Mouse (Mus musculus): ENCODE measurements around the gene Odf4.
"Not testable (repeated sequence)": the region's sequence is repeated elsewhere in the genome, so short reads cannot be mapped to it uniquely, and the experiment has no call there.

Odf4 gene

GRCm38 (mm10) chr11:68926981-68927380, at the start of gene Odf4:
TSS of gene Odf4 (minus strand) at chr11:68927081.
- DNase-seq (ENCODE audit: extremely low spot score, low spot score) = no peak

GRCm38 (mm10) chr11:68975601-68976000, 48.7 kb upstream of the Odf4 start:
- DNase-seq (ENCODE audit: extremely low spot score, low spot score) = no peak

GRCm38 (mm10) chr11:68975085-68975484, 48.2 kb upstream of the Odf4 start, which contains the start of gene Rangrf:
TSS of gene Rangrf (minus strand) at chr11:68975185.
- no peak for DNase-seq (ENCODE audit: extremely low spot score, low spot score)

- DNase-seq (ENCODE audit: extremely low spot score, low spot score) = no peak
Measured at GRCm38 (mm10) chr11:68974059-68974450, 47.2 kb upstream of the Odf4 start.

GRCm38 (mm10) chr11:68973250-68974058, 46.6 kb upstream of the Odf4 start:
- DNase-seq (ENCODE audit: extremely low spot score, low spot score) = peak; percentile 87

- no peak for DNase-seq (ENCODE audit: extremely low spot score, low spot score)
Measured at GRCm38 (mm10) chr11:68970232-68970631, 43.4 kb upstream of the Odf4 start.

GRCm38 (mm10) chr11:68968752-68969151, 41.9 kb upstream of the Odf4 start:
- no peak for DNase-seq (ENCODE audit: extremely low spot score, low spot score)

GRCm38 (mm10) chr11:68967337-68968282, 40.7 kb upstream of the Odf4 start, which contains the start of gene Slc25a35:
TSS of gene Slc25a35 (plus strand) at chr11:68968131.
- peak; percentile 88 for DNase-seq (ENCODE audit: extremely low spot score, low spot score)

GRCm38 (mm10) chr11:68966554-68966953, 39.7 kb upstream of the Odf4 start:
- no peak for DNase-seq (ENCODE audit: extremely low spot score, low spot score)

GRCm38 (mm10) chr11:68965845-68966244, 39.0 kb upstream of the Odf4 start:
- no peak for DNase-seq (ENCODE audit: extremely low spot score, low spot score)

GRCm38 (mm10) chr11:68965050-68965449, 38.2 kb upstream of the Odf4 start:
- no peak for DNase-seq (ENCODE audit: extremely low spot score, low spot score)

GRCm38 (mm10) chr11:68963405-68963804, 36.5 kb upstream of the Odf4 start:
- no peak for DNase-seq (ENCODE audit: extremely low spot score, low spot score)

- not testable (repeated sequence) for DNase-seq (ENCODE audit: extremely low spot score, low spot score)
Measured at GRCm38 (mm10) chr11:68962159-68962558, 35.3 kb upstream of the Odf4 start.

- no peak for DNase-seq (ENCODE audit: extremely low spot score, low spot score)
Measured at GRCm38 (mm10) chr11:68961596-68961995, 34.7 kb upstream of the Odf4 start.

GRCm38 (mm10) chr11:68957971-68958370, 31.1 kb upstream of the Odf4 start:
- no peak for DNase-seq (ENCODE audit: extremely low spot score, low spot score)

GRCm38 (mm10) chr11:68957308-68957707, 30.4 kb upstream of the Odf4 start, which contains the start of gene Arhgef15:
TSS of gene Arhgef15 (minus strand) at chr11:68957480.
- DNase-seq (ENCODE audit: extremely low spot score, low spot score) = no peak

GRCm38 (mm10) chr11:68956697-68957096, 29.8 kb upstream of the Odf4 start:
- no peak for DNase-seq (ENCODE audit: extremely low spot score, low spot score)

- DNase-seq (ENCODE audit: extremely low spot score, low spot score) = no peak
Measured at GRCm38 (mm10) chr11:68956107-68956506, 29.2 kb upstream of the Odf4 start.

- DNase-seq (ENCODE audit: extremely low spot score, low spot score) = no peak
Measured at GRCm38 (mm10) chr11:68955473-68955872, 28.6 kb upstream of the Odf4 start.

- peak; percentile 38 for DNase-seq (ENCODE audit: extremely low spot score, low spot score)
Measured at GRCm38 (mm10) chr11:68954408-68954807, 27.5 kb upstream of the Odf4 start.

GRCm38 (mm10) chr11:68953903-68954302, 27.0 kb upstream of the Odf4 start:
- peak; percentile 51 for DNase-seq (ENCODE audit: extremely low spot score, low spot score)

- no peak for DNase-seq (ENCODE audit: extremely low spot score, low spot score)
Measured at GRCm38 (mm10) chr11:68947542-68947993, 20.7 kb upstream of the Odf4 start.

All from neural tube, embryonic 10.5 days (tissue).